Mouse (Mus musculus) cortical plate, adult 2 months (tissue): ENCODE data around the gene Amigo2.

Source experiments
- CTCF ChIP-seq: fragments of 200-500 bp; IDR thresholded peaks from 2 replicates; pipeline ENCODE4 v1.5.1; 2011; ENCODE audit warnings: mild to moderate bottlenecking, control low read depth, low read length; ENCODE audit not compliant: insufficient read depth; ENCODE audit errors: extremely low read depth
- POLR2A ChIP-seq: fragments of 200-500 bp; IDR thresholded peaks from 2 replicates; pipeline ENCODE4 v1.6.1; 2011; ENCODE audit warnings: mild to moderate bottlenecking, low read length, control low read depth; ENCODE audit not compliant: insufficient read depth; ENCODE audit errors: extremely low read depth

- TF ChIP-seq CTCF (no peak), POLR2A (no peak)
These were observed 5.5 kb upstream of the Amigo2 start for GRCm38 (mm10) chr15:97252493-97253034.
